Mouse (Mus musculus) urinary bladder, postnatal 10 days (tissue): ENCODE data around the gene Dnm2.

Source experiments
- DNase-seq: peaks from one replicate; pipeline ENCODE4 v3.0.0; 2022; ENCODE audit warnings: low spot score

Dnm2 gene

GRCm38 (mm10) chr9:21545916-21546788 is 121.4 kb downstream of the Dnm2 start:
- peak; percentile 98 for DNase-seq

DNA sequence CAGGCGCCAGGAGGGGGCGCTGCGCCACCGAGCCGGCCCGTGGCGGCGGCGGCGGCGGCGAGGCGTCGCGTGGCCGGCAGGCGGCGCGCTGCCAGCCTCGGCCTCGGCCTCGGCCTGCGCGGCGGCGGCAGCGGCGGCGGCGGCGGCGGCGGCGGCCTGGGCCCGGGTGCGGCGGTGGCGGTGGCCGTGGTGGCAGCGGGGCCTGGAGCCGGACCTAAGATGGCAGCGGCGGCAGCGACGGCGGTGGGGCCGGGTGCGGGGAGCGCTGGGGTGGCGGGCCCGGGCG is 122.0 kb downstream of the Dnm2 start, which contains the start of gene Carm1:
Gene Carm1 (plus strand): TSS at position 106 of the 286 bp plus-strand sequence.
- DNase-seq: no peak

GRCm38 (mm10) chr9:21547075-21547941 is 122.6 kb downstream of the Dnm2 start:
- no peak for DNase-seq

DNA sequence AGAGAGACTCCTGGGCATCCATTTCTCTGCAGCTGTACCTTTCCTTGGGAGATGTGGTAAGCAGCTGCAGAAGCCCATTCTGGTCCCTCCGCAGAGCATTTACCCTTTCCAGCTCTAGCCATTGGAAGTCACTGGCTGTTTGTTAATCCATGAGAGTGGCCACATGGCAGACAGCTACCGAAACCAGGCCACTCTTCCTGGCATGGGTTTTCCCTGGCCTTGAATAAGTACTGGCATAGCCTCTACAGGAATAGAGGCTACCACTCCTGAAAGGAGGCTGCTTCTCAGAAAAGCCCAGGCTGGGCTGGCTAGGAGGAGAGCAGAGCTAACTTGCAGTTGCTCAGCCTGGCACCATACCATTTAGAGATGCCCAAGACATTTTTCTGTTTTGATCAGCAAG is 126.3 kb downstream of the Dnm2 start:
- no peak for DNase-seq

- no peak for DNase-seq
Observed at GRCm38 (mm10) chr9:21553607-21554273, 129.0 kb downstream of the Dnm2 start.

DNA sequence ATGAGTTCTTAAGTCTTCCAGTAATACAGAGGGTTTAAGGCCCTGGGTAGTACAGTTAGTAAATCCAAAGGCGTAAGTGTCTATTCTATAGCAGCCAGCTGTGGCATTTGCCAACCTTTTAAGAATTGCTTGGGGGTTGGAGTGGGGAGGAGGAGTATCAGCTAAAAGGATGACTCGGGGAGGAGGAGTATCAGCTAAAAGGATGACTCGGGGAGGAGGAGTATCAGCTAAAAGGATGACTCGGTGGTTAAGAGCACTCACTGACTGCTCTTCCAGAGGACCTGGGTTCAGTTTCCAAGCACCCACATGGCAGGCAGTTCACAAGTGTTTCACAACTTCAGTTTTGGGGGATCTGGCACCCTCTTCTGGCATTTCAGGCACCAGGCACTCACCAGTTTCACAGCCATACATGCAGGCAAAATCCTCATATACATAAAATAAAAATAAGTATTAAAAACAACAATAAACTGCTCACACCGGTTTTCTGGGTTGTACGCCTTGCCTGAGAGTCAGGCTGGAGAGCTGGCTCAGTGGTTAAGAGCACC is 130.6 kb downstream of the Dnm2 start:
- no peak for DNase-seq

- DNase-seq: no peak
Observed at GRCm38 (mm10) chr9:21556996-21557395, 132.3 kb downstream of the Dnm2 start.
